ENCODE assay signal across 8 mouse cellular contexts in the genomic region with DNA sequence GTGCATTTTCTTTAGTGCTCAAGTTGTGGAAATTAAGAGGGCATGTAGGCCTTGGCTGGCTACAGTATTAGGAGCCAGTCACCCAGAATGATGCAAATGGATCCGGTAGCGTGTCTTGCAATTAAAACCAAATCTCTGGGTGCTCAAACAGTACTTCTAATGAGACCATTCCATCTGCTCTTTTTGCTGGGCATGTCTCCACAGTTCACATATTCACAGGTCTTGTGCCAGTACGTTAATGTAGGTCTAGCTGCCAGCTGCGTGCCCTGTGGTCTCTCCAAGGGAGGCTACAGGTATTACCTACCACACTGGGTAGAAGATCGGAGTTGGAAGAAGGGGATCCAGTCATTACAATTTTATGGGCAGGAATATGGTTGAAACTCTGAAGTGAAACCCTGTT. TPM values are rescaled to one million over a fixed set of nuclear protein-coding genes. Genes with fewer than 3 reads are reported as not detected.
DNase-seq lines count a peak whose midpoint lies in the region; ATAC-seq and TF ChIP-seq lines count a peak whose summit lies in the region.

No protein-coding gene starts in this region.

- TF ChIP-seq CTCF in spleen, adult 2 months (IDR thresholded peaks at IDR 0.05; ENCODE audit: extremely low read depth, insufficient read depth, insufficient read length, insufficient replicate concordance), result no peak

- no peaks in the 10 kb centered on the region for H3K9me3 ChIP-seq in limb, embryonic 11.5 days (ENCODE audit: control insufficient read depth, low read length)
- no peaks in the 10 kb centered on the region for H3K9me3 ChIP-seq in stomach, embryonic 15.5 days

- peak overlapping the region; percentile 97; the same call in 1 of the 2 replicates for H3K27ac ChIP-seq in spleen, adult 2 months (ENCODE audit: insufficient read depth, low read length)
- H3K27ac ChIP-seq in limb, embryonic 11.5 days (replicated peaks; ENCODE audit: low read depth, low read length), result peak overlapping the region; percentile 96
- H3K27ac ChIP-seq in stomach, embryonic 15.5 days, result peak overlapping the region; percentile 99

- H3K4me3 ChIP-seq in spleen, adult 2 months (ENCODE audit: extremely low read depth, insufficient read depth, insufficient read length), result peak overlapping the region; percentile 84
- H3K4me3 ChIP-seq in limb, embryonic 11.5 days (ENCODE audit: low read depth, low read length), result peak overlapping the region; percentile 47
- peak overlapping the region; percentile 69 for H3K4me3 ChIP-seq in stomach, embryonic 15.5 days (replicated peaks)

- WGBS in spleen, adult 2 months, result 4% methylated on average over 5 of the region's 5 CpGs
- WGBS in limb, embryonic 11.5 days, result 31% methylated on average over 5 of the region's 5 CpGs
- 13% methylated on average over 5 of the region's 5 CpGs for WGBS in stomach, embryonic 15.5 days

- peaks cover 7% of the 10 kb centered on the region for H3K4me1 ChIP-seq in spleen, adult 2 months (ENCODE audit: control insufficient read depth, insufficient read depth, insufficient read length)
- peaks cover 12% of the 10 kb centered on the region; the same call in 1 of the 2 replicates for H3K4me1 ChIP-seq in limb, embryonic 11.5 days (ENCODE audit: control insufficient read depth, insufficient read depth, low read length)
- H3K4me1 ChIP-seq in stomach, embryonic 15.5 days, result peaks cover 14% of the 10 kb centered on the region

- no peaks in the 10 kb centered on the region for H3K27me3 ChIP-seq in spleen, adult 2 months (ENCODE audit: control insufficient read depth, insufficient read depth, low read length)
- no peaks in the 10 kb centered on the region for H3K27me3 ChIP-seq in limb, embryonic 11.5 days (ENCODE audit: control insufficient read depth, insufficient read depth, low read length)
- H3K27me3 ChIP-seq in stomach, embryonic 15.5 days (replicated peaks), result no peaks in the 10 kb centered on the region

- TF ChIP-seq POLR2A in spleen, adult 2 months (IDR thresholded peaks at IDR 0.05; ENCODE audit: low read depth, low read length), result no peak

- no peak for ATAC-seq in CD4-positive, CD25-positive, alpha-beta regulatory T cell, adult 4 months
- ATAC-seq in limb, embryonic 11.5 days (ENCODE audit: insufficient number of reproducible peaks, low FRiP score, low TSS enrichment, low read depth), result no peak
- no peak for ATAC-seq in stomach, embryonic 15.5 days (ENCODE audit: insufficient read depth, low FRiP score, low read depth)

- H3K9ac ChIP-seq in limb, embryonic 11.5 days (ENCODE audit: low read length), result peak overlapping the region; percentile 92
- peak overlapping the region; percentile 81 for H3K9ac ChIP-seq in stomach, embryonic 15.5 days

- H3K36me3 ChIP-seq in spleen, adult 2 months (ENCODE audit: control insufficient read depth, insufficient read depth, low read length), result peaks cover 15% of the 10 kb centered on the region
- H3K36me3 ChIP-seq in limb, embryonic 11.5 days (ENCODE audit: control insufficient read depth, insufficient read depth, low read length), result 0 out of 2 replicates have a peak, but pooled peaks cover 2% of the 10 kb centered on the region
- 0 out of 2 replicates have a peak, but pooled peaks cover 4% of the 10 kb centered on the region for H3K36me3 ChIP-seq in stomach, embryonic 15.5 days

- DNase-seq in CD4-positive, CD25-positive, alpha-beta regulatory T cell, adult 2 months (ENCODE audit: low read depth, low spot score), result peak; percentile 22
- DNase-seq in spleen, adult 2 months (ENCODE audit: low read depth in 1 of 2, low spot score in 2 of 2), result no peak
- DNase-seq in spleen, adult 12 weeks (ENCODE audit: low spot score), result no peak
- peak; percentile 40 for DNase-seq in limb, embryonic 11.5 days (ENCODE audit: low spot score)
- no peak for DNase-seq in spleen, postnatal 36 days (ENCODE audit: low spot score in 2 of 2)
- no peak for DNase-seq in layer of hippocampus, adult 9-10 months (ENCODE audit: low spot score)

- peak overlapping the region; percentile 79 for H3K4me2 ChIP-seq in limb, embryonic 11.5 days (ENCODE audit: low read depth, severe bottlenecking)
- peak overlapping the region; percentile 68 for H3K4me2 ChIP-seq in stomach, embryonic 15.5 days

RNA-seq across cellular contexts. Expression of gene Hnrnpf, which starts 17.9 kb away (rescaled TPM):
- 1,000 to 10,000 TPM; 1,072 to 1,239 TPM for polyA plus RNA-seq in CD4-positive, CD25-positive, alpha-beta regulatory T cell, adult 4 months (2017; shearing (Covaris generic))
- 141 and 143 TPM in 2 replicates for polyA plus RNA-seq in spleen, adult 2 months (2012; rRNA removed)
- 852 and 860 TPM in 2 replicates for polyA plus RNA-seq in limb, embryonic 11.5 days (2014; fragmentation: Nextera tagmentation; extraction: Ambion mirVana)
- polyA plus RNA-seq in stomach, embryonic 15.5 days (2015; fragmentation: Nextera tagmentation; extraction: Ambion mirVana), result 705 and 736 TPM in 2 replicates

RNA-seq across cellular contexts. Expression of gene Fxyd4, which starts 19.4 kb away (rescaled TPM):
- polyA plus RNA-seq in CD4-positive, CD25-positive, alpha-beta regulatory T cell, adult 4 months (2017; shearing (Covaris generic)), result 10 to 100 TPM in 1 of 2 experiments, 1 to 10 TPM in 1; 7.6 to 14.3 TPM
- polyA plus RNA-seq in spleen, adult 2 months (2012; rRNA removed), result not detected in 2 replicates
- 2.0 and 3.9 TPM in 2 replicates for polyA plus RNA-seq in limb, embryonic 11.5 days (2014; fragmentation: Nextera tagmentation; extraction: Ambion mirVana)
- 2.7 and 2.9 TPM in 2 replicates for polyA plus RNA-seq in stomach, embryonic 15.5 days (2015; fragmentation: Nextera tagmentation; extraction: Ambion mirVana)

RNA-seq across cellular contexts. Expression of gene Zfp239, which starts 56.1 kb away (rescaled TPM):
- 1 to 10 TPM; 2.4 to 3.3 TPM for polyA plus RNA-seq in CD4-positive, CD25-positive, alpha-beta regulatory T cell, adult 4 months (2017; shearing (Covaris generic))
- polyA plus RNA-seq in spleen, adult 2 months (2012; rRNA removed), result 1.4 and 1.9 TPM in 2 replicates
- 13.2 and 16.2 TPM in 2 replicates for polyA plus RNA-seq in limb, embryonic 11.5 days (2014; fragmentation: Nextera tagmentation; extraction: Ambion mirVana)
- 6.0 and 6.4 TPM in 2 replicates for polyA plus RNA-seq in stomach, embryonic 15.5 days (2015; fragmentation: Nextera tagmentation; extraction: Ambion mirVana)

Comparison
In these comparisons a context has a peak if more than half of its experiments do, and no peak if none do; other contexts are left out.
1. DNase-seq: peak in CD4-positive, CD25-positive, alpha-beta regulatory T cell, adult 2 months (single experiment) and limb, embryonic 11.5 days (single experiment); none in spleen, adult 2 months (0 of 2), spleen, adult 12 weeks (single experiment), spleen, postnatal 36 days (0 of 2) and layer of hippocampus, adult 9-10 months (single experiment).
2. Peak in every context shown above with its lines, with median percentiles within 50 percentile points of each other: H3K27ac ChIP-seq and H3K4me3 ChIP-seq.